Mouse (Mus musculus): ENCODE results near the gene Git2. TPM values are rescaled to one million over a fixed set of nuclear protein-coding genes. Genes with fewer than 3 reads are reported as not detected.

The Git2 gene
- total RNA-seq, 2 experiments from 2014 or later = 45.2 to 81.5 TPM

DNA sequence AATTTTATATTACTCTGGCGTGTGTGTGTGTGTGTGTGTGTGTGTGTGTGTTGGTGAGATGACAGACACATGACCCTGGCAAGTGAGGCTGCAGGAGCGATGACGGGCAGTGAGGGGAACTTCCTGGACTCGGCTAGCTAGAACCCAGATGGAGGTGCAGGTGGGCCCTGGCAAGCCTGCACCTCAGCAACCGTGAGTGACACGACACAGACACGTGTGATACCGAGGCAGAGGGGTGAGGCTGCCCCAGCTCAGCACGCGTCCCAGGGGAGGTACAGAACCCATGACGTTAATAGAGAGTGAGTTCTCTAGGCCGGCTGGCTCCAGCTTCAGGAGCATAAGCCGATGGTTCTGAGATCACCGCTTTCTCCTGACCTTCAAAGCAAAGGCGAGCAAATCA lies 43.3 kb downstream of the Git2 start:
- ATAC-seq (replicated peaks; ENCODE audit: low FRiP score, low TSS enrichment, poor library complexity, severe bottlenecking) = no peak

DNA sequence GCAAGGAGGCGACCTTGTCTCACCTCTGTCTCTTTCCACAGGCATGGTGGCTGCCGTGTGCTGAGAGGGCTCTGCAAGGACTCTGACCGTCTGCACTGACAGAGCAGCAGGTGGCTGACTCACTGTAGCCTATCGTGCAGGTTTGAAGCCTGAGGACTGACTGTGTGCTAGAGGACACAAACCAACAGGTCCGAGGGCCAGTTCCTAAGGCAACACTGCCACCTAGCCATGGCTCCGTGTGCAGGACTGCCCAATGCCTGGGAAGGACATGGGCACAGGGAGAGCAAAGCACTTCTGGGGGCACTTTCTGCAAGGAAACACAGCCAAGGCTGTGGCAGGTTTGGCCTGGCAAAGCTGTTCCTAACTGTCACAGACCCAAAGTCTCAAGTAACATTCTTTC lies 43.8 kb downstream of the Git2 start:
- ATAC-seq (replicated peaks; ENCODE audit: low FRiP score, low TSS enrichment, poor library complexity, severe bottlenecking) = no peak

DNA sequence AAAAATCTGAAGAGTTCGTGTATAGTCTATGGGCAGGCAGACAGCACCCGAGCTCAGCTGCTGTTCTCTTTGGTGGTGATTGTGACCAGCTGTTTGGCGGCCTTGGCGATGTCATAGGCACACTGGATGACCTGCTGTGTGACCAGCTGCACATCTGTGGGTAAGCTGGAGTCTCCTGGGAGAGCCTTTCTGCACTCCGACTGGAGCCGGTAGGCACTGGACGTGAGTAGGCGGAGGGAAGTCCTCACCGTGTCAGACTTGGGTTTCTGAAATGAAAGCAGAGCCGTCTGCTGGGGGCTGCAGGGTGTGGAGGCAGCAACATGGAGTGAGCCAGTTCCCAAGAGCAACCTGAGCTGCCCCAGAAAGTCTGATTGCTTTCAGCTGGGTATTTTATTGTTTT lies 45.2 kb downstream of the Git2 start:
- no peak for ATAC-seq (replicated peaks; ENCODE audit: low FRiP score, low TSS enrichment, poor library complexity, severe bottlenecking)

DNA sequence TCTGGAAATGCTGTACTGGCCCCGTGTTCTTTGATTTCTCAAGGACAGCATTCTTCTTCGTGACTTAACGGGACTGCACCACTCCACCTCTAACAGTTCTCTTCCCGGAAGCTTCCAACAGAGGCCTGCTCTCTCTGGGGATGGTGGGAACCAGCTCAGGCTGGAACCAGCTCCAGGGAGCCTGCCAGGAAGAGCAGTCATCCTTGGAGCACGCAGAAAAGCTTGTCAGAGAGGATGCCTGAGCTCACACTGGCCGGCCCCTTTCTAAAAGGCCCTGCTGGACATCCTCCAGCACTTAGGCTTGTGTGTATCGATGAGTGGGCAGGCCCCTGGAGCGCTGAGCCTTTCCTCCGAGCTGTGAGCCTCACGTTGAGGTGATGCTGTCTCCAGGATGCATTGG lies 47.2 kb downstream of the Git2 start:
- ATAC-seq (replicated peaks; ENCODE audit: low FRiP score, low TSS enrichment, poor library complexity, severe bottlenecking) = no peak

DNA sequence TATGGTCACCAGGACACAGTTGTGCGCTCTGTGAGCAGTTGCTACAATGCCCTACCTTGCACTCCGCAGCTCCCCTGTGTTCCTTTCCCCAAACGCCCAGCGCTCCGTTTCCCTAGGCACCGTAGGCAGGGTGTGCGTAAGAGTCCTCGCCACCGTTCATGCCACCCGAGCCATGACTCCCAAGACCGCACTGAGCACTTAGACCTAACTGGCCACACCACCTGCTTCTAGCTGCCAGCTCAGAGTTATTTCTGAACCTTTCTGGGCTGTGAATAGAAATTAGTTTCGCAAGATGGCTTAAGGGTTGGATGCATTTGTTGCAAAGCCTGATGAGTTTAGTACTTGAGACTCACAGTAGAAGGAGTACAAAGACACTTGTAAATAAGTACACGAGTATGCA lies 52.5 kb downstream of the Git2 start:
- no peak for ATAC-seq (replicated peaks; ENCODE audit: low FRiP score, low TSS enrichment, poor library complexity, severe bottlenecking)

DNA sequence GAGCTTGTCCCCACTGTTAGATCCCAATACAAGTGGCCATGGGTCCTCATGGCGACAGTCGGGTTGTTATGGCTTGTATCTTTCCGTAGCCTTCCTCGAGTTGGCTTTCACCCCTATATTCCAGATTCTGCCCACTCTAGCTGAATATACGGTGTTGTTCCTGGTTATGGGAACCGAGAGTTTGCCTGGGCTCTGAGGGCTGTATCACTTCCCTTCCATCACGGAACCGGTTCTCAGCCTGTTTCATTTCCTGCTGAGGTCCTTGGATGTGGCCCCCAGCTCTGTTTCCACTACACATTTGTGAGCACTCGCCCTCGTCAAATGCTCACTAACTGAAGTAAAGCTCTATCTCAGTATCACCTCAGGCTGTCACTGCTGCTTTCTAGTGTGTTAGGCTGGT lies 53.3 kb downstream of the Git2 start:
- ATAC-seq (replicated peaks; ENCODE audit: low FRiP score, low TSS enrichment, poor library complexity, severe bottlenecking) = no peak

DNA sequence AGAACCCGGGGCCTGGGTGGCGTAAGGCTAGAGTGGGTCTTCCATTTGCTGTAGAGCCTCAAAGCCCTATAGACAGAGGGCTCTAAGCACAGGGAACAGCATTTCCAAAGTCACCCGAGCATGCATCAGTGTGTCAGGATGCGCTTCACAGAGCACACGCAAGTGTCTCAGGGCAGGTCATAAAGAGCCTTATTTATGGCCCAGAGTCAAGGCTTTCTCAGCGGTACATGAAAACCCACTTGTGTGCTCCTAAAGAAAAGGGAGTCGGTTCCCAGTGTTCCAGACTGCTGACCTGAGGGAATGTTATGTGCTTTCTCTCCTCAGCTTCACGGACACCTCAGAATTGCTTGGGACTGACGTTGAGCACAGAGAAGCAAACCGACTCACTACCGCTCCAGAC lies 54.5 kb downstream of the Git2 start:
- no peak for ATAC-seq (replicated peaks; ENCODE audit: low FRiP score, low TSS enrichment, poor library complexity, severe bottlenecking)

DNA sequence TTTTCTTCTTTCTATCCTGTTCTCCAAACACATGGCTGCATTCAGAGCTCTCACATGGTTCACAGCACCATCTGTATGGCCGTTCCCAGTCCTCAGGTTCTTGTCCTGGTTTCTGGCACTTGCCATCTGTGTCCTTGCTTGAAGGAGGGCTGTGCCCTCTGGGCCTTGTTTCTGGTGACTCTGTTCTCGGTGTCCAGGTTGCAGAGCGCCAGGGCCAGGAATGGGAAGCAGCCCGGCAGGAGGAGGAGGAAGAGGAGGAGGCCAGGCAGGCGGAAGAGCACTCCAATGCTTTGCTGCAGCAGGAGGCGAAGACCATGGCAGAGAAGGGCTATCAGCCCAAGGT lies 55.4 kb downstream of the Git2 start:
- no peak for ATAC-seq (replicated peaks; ENCODE audit: low FRiP score, low TSS enrichment, poor library complexity, severe bottlenecking)

DNA sequence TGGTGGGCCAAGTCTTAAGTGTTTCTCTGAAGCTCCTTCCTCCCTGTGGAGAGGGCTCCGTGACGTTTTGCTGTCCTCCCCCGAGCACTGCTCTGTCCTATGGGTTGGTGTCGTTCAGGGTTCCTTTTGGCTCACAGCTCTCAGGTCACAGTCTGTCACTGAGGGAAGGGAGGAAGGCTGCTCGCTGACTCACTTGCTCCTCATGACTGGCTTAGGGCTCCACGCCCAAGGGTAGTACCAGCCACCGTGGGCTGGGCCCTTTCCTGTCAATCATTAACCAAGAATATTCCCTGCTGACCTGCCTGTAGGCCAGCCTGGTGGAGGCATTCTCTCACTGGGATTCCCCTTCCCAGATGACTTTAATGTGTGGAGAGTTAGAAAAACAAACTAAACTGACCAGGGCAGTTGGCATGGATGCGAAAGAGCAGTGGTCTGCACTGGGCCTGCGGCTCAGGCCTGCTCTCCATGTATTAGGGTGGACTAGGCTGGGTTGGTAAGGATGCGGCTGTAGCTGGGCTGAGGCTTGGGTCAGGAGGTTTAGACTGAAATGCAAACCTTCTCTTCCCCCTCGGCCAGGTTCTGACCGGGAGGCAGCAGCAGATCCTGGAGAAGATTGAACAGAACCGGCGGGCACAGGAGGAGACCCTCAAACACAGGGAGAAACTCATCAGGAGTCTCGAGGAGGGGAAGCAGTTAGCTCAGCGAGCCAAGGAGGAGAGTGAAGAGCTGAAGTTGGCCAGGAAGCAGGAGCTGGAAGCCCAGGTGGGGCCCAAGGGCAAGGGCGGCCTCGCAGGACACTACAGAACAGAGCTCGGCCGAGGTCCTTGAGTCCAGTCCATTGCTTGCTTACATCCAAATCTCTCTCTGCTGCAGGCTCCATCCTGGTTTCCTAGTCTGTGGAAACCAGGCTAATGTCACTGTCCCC lies 56.1 kb downstream of the Git2 start:
- no peak for ATAC-seq (replicated peaks; ENCODE audit: low FRiP score, low TSS enrichment, poor library complexity, severe bottlenecking)

DNA sequence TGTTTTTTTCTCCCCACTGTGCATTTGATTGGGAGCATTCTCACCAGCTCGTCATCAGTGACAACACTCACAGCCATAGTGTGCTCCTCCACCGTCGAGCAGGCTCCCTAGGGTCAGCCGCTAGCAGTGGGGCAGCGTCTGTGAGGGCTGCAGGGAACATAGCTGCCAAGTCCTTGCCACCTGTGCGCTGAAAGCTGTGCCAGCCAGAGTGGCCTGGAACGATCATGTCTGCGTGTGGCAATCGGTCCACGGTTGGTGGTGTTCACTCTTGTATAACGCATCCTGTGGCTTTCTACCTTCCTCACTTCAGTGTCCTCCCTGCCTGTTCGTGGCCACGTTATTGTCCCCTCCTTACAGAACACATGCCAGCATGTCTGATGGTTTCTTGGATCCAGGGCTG lies 56.8 kb downstream of the Git2 start:
- ATAC-seq (replicated peaks; ENCODE audit: low FRiP score, low TSS enrichment, poor library complexity, severe bottlenecking) = no peak

DNA sequence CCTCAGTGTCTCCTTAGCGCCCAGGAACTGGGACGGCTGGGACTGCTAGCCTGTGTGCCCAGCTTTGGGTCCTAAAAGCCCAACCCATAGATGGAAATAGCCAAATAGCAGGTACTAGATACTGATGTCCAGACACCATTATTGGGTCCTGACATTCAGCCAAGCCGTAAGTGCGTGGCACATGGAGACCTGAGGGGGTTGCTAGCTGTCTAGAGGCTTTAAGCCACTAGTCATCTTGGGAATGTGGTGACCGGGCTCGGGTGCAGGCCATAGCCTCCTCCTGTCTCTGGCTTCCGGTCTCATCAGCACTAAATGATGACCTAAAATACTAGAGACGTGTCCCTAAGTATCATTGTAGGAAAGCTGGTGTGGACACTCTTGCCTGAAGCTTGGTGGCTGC lies 57.4 kb downstream of the Git2 start:
- ATAC-seq (replicated peaks; ENCODE audit: low FRiP score, low TSS enrichment, poor library complexity, severe bottlenecking) = no peak

DNA sequence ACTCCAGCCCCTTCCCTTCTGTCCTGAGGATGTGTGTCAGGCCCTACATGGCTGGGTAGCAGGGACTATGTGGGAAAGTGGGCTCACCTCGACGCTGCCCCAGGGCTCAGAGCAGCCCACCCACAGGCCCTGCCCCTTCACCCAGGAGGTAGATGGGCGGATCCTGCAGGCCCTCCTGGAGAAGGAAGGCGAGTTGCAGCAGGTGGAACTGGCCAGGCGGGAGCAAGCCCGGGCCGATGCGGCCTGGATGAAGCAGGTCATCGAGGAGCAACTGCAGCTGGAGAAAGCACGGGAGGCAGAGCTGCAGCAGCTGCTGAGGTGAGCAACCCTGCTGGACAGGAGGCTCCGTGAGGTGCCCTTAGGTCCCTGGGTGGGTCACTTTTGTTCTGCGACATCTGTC lies 58.0 kb downstream of the Git2 start:
- no peak for ATAC-seq (replicated peaks; ENCODE audit: low FRiP score, low TSS enrichment, poor library complexity, severe bottlenecking)

DNA sequence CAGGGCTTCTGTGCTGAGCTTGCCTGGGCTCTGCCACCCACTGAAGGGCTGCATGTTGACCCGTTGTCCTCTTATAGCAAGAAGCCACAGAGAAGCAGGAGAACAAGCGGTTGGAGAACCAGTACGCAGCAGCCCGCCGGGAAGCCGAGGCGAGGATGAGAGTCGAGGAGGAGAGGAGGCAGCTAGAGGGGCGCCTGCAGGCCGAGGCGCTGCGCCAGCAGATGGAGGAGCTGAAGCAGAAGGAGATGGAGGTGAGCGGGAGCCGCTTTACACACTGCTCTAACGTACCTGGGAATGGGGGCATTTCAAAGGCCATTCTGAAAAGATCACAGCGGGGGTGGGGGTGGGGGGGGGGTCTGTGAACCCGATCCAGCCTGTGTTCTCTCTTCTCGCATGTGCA lies 60.8 kb downstream of the Git2 start:
- no peak for ATAC-seq (replicated peaks; ENCODE audit: low FRiP score, low TSS enrichment, poor library complexity, severe bottlenecking)

DNA sequence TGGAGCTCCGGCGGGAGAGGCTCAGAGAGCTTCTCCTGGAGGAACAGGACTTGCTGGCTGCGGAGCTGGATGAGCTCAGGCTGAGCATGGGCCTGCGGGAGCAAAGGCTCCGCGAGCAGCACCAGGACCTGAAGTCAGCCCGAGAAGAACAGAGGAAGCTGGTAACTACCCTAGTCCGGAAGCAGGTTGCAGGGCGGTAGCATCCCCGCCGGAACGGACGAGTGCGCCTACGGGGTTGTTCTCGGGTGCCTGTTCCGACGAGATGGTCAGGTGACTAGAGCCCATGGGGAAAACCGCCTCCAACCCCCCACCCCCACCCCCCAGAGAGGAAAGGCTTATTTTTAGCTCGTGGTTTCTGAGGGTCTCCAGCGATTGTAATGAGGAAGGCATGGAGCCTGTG lies 66.0 kb downstream of the Git2 start:
- ATAC-seq (replicated peaks; ENCODE audit: low FRiP score, low TSS enrichment, poor library complexity, severe bottlenecking) = no peak

DNA sequence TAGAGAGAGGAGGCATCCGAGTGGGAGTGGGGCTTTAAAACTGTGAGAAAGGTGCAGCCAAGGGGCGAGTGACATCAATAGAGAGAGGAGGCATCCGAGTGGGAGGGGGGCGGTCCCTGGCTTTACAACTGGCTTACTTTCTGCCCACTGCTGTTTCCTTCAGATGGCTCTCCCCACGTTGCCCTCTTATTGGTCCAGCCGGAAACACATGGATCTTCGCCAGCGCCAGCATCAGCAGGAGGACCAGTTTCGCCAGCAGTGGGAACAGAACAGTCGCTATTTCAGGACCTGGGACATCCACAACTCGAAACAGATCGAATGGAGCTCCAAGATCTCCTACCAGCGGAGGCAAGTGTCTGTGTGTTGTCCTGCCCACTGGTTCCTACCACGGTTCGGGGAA lies 66.8 kb downstream of the Git2 start:
- ATAC-seq (replicated peaks; ENCODE audit: low FRiP score, low TSS enrichment, poor library complexity, severe bottlenecking) = no peak

DNA sequence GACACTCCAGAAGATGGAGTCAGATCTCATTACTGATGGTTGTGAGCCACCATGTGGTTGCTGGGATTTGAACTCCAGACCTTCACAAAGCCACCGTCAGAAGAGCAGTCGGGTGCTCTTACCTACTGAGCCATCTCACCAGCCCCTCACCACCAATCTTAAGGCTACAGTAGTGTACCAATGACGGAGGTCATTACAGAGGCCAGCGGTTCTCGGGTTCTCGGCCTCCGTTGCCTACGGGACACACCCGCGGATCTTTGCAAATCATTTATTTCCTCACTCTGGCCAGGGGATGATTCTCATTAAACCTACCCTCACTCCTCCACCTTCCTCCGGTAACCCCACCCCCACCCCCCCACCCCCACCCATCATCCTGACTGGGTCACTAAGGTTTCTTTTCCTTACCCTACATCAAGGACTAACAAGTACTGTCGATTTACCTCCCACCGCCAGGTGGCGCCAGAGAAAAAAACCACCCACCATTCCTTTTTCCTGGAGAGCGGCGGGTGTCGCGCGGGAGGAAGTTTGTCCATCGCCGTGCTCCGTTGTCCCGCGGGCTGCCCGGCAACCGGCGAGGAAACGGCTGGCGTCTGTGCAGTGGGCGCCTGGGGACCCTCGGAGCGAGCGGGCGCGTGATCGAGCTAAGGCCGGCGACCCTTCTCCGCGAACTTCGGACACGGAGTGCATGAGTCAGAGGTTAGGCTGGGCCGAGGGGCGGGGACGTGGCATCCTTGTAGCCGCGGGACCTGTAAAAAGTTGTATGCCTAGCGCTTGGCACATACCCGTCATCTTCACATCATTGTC lies 67.8 kb downstream of the Git2 start, which contains the start of gene Tchp:
Tchp (plus strand) TSS at position 496 of the 804 bp plus-strand sequence.
- ATAC-seq (replicated peaks; ENCODE audit: low FRiP score, low TSS enrichment, poor library complexity, severe bottlenecking) = peak; percentile 59

DNA sequence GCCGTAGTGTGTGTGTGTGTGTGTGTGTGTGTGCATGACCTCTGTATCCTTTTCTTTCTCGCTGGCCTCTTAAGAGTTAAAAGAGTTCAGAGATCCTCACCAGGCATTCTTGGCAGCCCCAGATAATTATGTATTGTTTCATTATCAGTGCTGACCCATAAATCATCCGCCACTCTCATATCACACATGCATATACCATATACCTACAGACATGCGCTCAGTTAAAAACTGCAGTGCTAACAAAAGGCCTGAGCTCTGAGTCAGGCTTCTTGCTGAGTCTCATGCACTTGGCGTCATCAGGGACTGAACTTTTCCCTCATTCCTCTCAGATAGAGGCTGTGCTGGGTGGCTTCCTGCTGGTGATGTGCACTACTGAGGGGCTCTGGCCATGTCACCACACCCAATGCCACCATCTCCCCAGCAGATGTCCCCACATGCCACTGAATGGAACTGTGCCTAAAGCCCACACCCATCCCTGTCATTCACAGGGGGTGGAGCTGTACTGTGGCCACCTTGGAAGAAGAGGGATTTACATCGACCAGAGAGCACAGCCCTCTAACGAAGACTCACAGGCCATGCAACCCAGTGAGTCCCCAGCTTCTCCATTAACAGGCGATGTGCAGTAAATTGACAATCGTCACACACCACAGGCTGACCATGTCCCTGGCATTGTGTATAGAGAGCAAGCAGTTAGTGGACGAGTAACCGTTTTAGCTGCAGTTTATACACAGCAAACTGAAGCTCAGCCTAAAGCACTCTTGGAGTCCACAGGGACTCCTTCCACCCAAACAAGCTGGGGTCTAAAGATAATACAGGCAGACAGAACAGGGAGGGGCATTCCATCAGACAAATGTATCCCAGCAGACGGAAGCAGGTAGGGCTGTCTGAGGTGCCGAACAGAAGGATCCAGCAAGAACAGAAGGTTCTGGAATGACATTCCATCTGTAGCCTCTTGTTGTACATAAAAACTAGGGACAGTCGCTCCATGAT lies 72.6 kb downstream of the Git2 start:
- peak; percentile 90 for ATAC-seq (replicated peaks; ENCODE audit: low FRiP score, low TSS enrichment, poor library complexity, severe bottlenecking)

DNA sequence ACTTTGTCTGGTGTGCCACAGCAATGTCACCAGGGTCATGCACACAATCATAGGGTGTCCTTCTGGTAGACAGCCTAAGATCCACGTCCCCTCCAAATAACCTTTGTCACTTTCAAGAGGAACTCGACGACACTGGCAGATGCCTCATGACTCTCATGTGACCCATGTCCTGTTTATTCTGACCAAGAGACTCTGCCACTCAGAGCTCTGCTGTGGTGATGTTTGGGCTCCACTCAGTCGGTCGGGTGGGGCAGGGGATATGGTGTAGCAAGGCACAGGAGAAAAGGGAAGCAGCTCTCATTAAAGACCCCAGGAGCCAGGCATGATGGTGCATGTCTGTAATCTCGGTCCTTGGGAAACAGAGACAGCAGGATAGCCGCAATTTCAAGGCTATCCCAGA lies 76.3 kb downstream of the Git2 start:
- no peak for ATAC-seq (replicated peaks; ENCODE audit: low FRiP score, low TSS enrichment, poor library complexity, severe bottlenecking)

DNA sequence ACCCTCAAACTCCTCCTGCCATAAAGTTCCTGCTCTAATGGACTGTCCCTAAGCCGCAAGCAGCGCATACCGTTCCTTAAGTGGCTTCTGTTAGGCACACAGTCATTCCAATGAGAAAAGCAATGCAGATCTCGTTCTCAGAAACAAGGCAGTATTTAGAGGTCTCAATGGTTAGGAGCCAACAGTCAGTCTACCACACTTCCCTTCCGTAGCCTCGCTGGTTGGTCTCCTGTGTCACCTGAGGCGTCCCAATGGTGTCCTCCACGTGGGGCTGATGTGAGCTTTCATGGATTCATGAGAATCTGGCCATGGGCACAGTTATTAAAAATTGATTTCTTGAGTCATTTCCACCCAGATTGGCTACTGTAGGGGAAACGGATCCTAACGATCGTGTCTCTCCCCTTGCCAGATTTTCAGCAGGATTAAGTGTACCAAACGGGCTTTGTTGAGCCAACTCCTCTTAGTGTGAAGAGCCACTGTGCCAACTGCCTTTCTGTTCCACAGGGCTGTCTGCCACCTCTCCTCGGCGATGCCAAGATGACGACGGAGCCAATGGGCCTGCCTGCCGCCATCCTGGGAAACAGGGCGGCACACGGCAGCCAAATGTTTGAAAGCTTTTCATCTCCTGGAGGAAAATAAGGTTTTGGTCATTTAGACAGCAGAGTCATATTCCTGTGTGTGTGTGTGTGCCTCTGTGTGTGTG lies 77.1 kb downstream of the Git2 start:
- ATAC-seq (replicated peaks; ENCODE audit: low FRiP score, low TSS enrichment, poor library complexity, severe bottlenecking) = no peak
